In genomic region chr2:32319586-32320580, GRCm38 (mm10) we compare ENCODE assay signal across 7 mouse cellular contexts. TPM values are rescaled to one million over a fixed set of nuclear protein-coding genes. Genes with fewer than 3 reads are reported as not detected.
DNase-seq lines count a peak whose midpoint lies in the region; ATAC-seq lines count a peak whose summit lies in the region.

No protein-coding gene starts in this region.

- ATAC-seq in midbrain, embryonic 15.5 days (replicated peaks) = no peak
- no peak for ATAC-seq in neural tube, embryonic 13.5 days (ENCODE audit: low read depth)

- no peak overlapping the region for H3K4me3 ChIP-seq in midbrain, embryonic 10.5 days
- no peak overlapping the region for H3K4me3 ChIP-seq in midbrain, embryonic 15.5 days
- no peak overlapping the region for H3K4me3 ChIP-seq in neural tube, embryonic 13.5 days

- intact Hi-C loops in heart, postnatal 25 days (cut with DNase I) = no loop called here

- DNase-seq in midbrain, embryonic 10.5 days (ENCODE audit: low spot score) = peak; percentile 42
- DNase-seq in forelimb bud, embryonic 11.5 days (ENCODE audit: low read depth, low spot score) = peak; percentile 93
- DNase-seq in heart, postnatal 25 days (ENCODE audit: low spot score) = peak; percentile 52
- no peak for DNase-seq in adrenal gland, postnatal 4 days (ENCODE audit: low spot score in 2 of 2)
- DNase-seq in retina, postnatal 1 day = no peak

- peaks cover 74% of the 10 kb centered on the region for H3K4me1 ChIP-seq in midbrain, embryonic 10.5 days
- peaks cover 41% of the 10 kb centered on the region for H3K4me1 ChIP-seq in midbrain, embryonic 15.5 days
- peaks cover 50% of the 10 kb centered on the region for H3K4me1 ChIP-seq in neural tube, embryonic 13.5 days (replicated peaks)

- no peak overlapping the region for H3K9ac ChIP-seq in midbrain, embryonic 15.5 days
- 0 out of 2 replicates have a peak overlapping the region, but pooled peaks have one; percentile 26 for H3K9ac ChIP-seq in neural tube, embryonic 13.5 days

- H3K9me3 ChIP-seq in midbrain, embryonic 10.5 days (replicated peaks) = no peaks in the 10 kb centered on the region
- H3K9me3 ChIP-seq in midbrain, embryonic 15.5 days = no peaks in the 10 kb centered on the region
- no peaks in the 10 kb centered on the region for H3K9me3 ChIP-seq in neural tube, embryonic 13.5 days

- H3K36me3 ChIP-seq in midbrain, embryonic 10.5 days = 0 out of 2 replicates have a peak, but pooled peaks cover 2% of the 10 kb centered on the region
- peaks cover 11% of the 10 kb centered on the region; the same call in 1 of the 2 replicates for H3K36me3 ChIP-seq in midbrain, embryonic 15.5 days (replicated peaks)
- peaks cover 38% of the 10 kb centered on the region for H3K36me3 ChIP-seq in neural tube, embryonic 13.5 days

- peak overlapping the region; percentile 52; the same call in 1 of the 2 replicates for H3K27ac ChIP-seq in midbrain, embryonic 10.5 days (replicated peaks)
- no peak overlapping the region for H3K27ac ChIP-seq in midbrain, embryonic 15.5 days
- no peak overlapping the region; the same call in 1 of the 2 replicates for H3K27ac ChIP-seq in neural tube, embryonic 13.5 days (replicated peaks)

- peaks cover 51% of the 10 kb centered on the region for H3K27me3 ChIP-seq in midbrain, embryonic 10.5 days (ENCODE audit: low read depth, poor library complexity, severe bottlenecking)
- no peaks in the 10 kb centered on the region for H3K27me3 ChIP-seq in midbrain, embryonic 15.5 days (replicated peaks)
- peaks cover 29% of the 10 kb centered on the region for H3K27me3 ChIP-seq in neural tube, embryonic 13.5 days

- WGBS in midbrain, embryonic 10.5 days = 58% methylated on average over 9 of the region's 9 CpGs
- WGBS in midbrain, embryonic 15.5 days = 57% methylated on average over 9 of the region's 9 CpGs
- whole genome bisulfite sequencing in neural tube, embryonic 13.5 days = 50% methylated on average over 9 of the region's 9 CpGs

- H3K4me2 ChIP-seq in midbrain, embryonic 15.5 days = no peak overlapping the region
- 0 out of 2 replicates have a peak overlapping the region, but pooled peaks have one; percentile 18 for H3K4me2 ChIP-seq in neural tube, embryonic 13.5 days

RNA-seq across cellular contexts. Expression of gene Swi5, which starts 32.0 kb away (rescaled TPM):
- polyA plus RNA-seq in midbrain, embryonic 10.5 days (2016; fragmentation: Nextera tagmentation; extraction: Ambion mirVana) = 536 and 538 TPM in 2 replicates
- polyA plus RNA-seq in midbrain, embryonic 15.5 days (2015; fragmentation: Nextera tagmentation; extraction: Ambion mirVana) = 404 TPM in 2 replicates
- 100 to 1,000 TPM; 177 to 188 TPM for total RNA-seq in heart, postnatal 25 days (2021)
- polyA plus RNA-seq in neural tube, embryonic 13.5 days (2015; fragmentation: Nextera tagmentation; extraction: Ambion mirVana) = 432 and 483 TPM in 2 replicates
- 100 to 1,000 TPM; 225 to 237 TPM for total RNA-seq in adrenal gland, postnatal 4 days (2021)

RNA-seq across cellular contexts. Expression of gene Ciz1, which starts 32.2 kb away (rescaled TPM):
- 60.5 and 69.8 TPM in 2 replicates for polyA plus RNA-seq in midbrain, embryonic 10.5 days (2016; fragmentation: Nextera tagmentation; extraction: Ambion mirVana)
- polyA plus RNA-seq in midbrain, embryonic 15.5 days (2015; fragmentation: Nextera tagmentation; extraction: Ambion mirVana) = 62.5 and 64.4 TPM in 2 replicates
- 10 to 100 TPM; 25.6 to 32.2 TPM for total RNA-seq in heart, postnatal 25 days (2021)
- polyA plus RNA-seq in neural tube, embryonic 13.5 days (2015; fragmentation: Nextera tagmentation; extraction: Ambion mirVana) = 49.9 and 51.1 TPM in 2 replicates
- total RNA-seq in adrenal gland, postnatal 4 days (2021) = 100 to 1,000 TPM in 1 of 2 experiments, 10 to 100 TPM in 1; 97.7 to 106 TPM

RNA-seq across cellular contexts. Expression of gene Golga2, which starts 32.7 kb away (rescaled TPM):
- 16.7 and 21.1 TPM in 2 replicates for polyA plus RNA-seq in midbrain, embryonic 10.5 days (2016; fragmentation: Nextera tagmentation; extraction: Ambion mirVana)
- polyA plus RNA-seq in midbrain, embryonic 15.5 days (2015; fragmentation: Nextera tagmentation; extraction: Ambion mirVana) = 34.1 and 35.6 TPM in 2 replicates
- total RNA-seq in heart, postnatal 25 days (2021) = 10 to 100 TPM; 70.6 to 71.2 TPM
- polyA plus RNA-seq in neural tube, embryonic 13.5 days (2015; fragmentation: Nextera tagmentation; extraction: Ambion mirVana) = 27.8 and 30.0 TPM in 2 replicates
- total RNA-seq in adrenal gland, postnatal 4 days (2021) = 10 to 100 TPM; 78.6 to 80.4 TPM

RNA-seq across cellular contexts. Expression of gene Dnm1, which starts 33.3 kb away (rescaled TPM):
- polyA plus RNA-seq in midbrain, embryonic 10.5 days (2016; fragmentation: Nextera tagmentation; extraction: Ambion mirVana) = 9.0 and 12.2 TPM in 2 replicates
- 78.4 and 79.0 TPM in 2 replicates for polyA plus RNA-seq in midbrain, embryonic 15.5 days (2015; fragmentation: Nextera tagmentation; extraction: Ambion mirVana)
- 1 to 10 TPM; 5.0 to 5.2 TPM for total RNA-seq in heart, postnatal 25 days (2021)
- polyA plus RNA-seq in neural tube, embryonic 13.5 days (2015; fragmentation: Nextera tagmentation; extraction: Ambion mirVana) = 44.3 and 47.0 TPM in 2 replicates
- total RNA-seq in adrenal gland, postnatal 4 days (2021) = 10 to 100 TPM; 41.3 to 43.4 TPM

RNA-seq across cellular contexts. Expression of gene Uck1, which starts 59.9 kb away (rescaled TPM):
- polyA plus RNA-seq in midbrain, embryonic 10.5 days (2016; fragmentation: Nextera tagmentation; extraction: Ambion mirVana) = 91.4 and 91.7 TPM in 2 replicates
- 112 and 117 TPM in 2 replicates for polyA plus RNA-seq in midbrain, embryonic 15.5 days (2015; fragmentation: Nextera tagmentation; extraction: Ambion mirVana)
- 10 to 100 TPM; 19.6 to 21.7 TPM for total RNA-seq in heart, postnatal 25 days (2021)
- polyA plus RNA-seq in neural tube, embryonic 13.5 days (2015; fragmentation: Nextera tagmentation; extraction: Ambion mirVana) = 68.3 and 75.5 TPM in 2 replicates
- total RNA-seq in adrenal gland, postnatal 4 days (2021) = 10 to 100 TPM; 88.3 to 98.2 TPM

Comparison
In these comparisons a context has a peak if more than half of its experiments do, and no peak if none do; other contexts are left out.
1. DNase-seq: peak in midbrain, embryonic 10.5 days (single experiment), forelimb bud, embryonic 11.5 days (single experiment) and heart, postnatal 25 days (single experiment); none in adrenal gland, postnatal 4 days (0 of 2) and retina, postnatal 1 day (single experiment).